ENCODE assay signal across 12 mouse cellular contexts in the genomic region with DNA sequence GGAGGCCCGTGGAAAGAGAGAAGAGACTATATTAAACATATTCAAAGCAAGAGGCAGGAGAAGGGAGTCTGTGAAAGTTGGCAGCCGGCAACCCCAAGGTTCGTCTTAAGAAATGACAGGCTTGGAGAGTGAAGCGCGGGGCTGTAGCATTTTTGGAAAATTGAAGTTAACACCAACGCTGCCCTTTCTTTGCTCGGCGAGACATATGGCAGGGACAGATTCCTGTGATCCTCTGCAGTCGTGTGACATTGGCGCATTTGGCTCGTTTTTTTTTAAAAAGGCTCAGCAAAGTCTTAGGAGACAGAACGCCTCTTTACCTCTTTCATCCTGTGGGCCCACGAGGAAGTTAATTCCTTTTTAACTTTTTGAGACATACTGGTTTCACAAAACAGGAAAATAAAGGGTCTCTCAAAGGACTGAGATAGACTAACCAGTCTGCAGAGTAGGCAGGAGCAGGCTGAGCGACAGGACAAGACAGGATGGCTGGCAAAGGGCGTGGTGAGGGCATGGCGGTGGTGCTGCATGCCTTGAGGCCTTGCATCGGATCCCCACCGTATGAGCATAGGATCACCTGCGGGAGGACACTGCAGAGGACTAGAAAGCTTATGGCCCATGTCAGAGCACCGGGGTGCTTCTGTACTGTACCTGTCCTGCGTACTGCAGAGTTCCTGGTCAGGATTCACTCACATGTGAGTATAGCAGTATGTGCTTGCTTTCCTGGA.
A peak's percentile ranks its signal among the peaks of the same experiment; 100 is the strongest.
DNase-seq lines count a peak whose midpoint lies in the region; ATAC-seq lines count a peak whose summit lies in the region.
"Had no signal": no experiment of that assay in that cellular context is flagged by ENCODE, and none has a peak within 500 bp of the region (broad histone marks: within the 10 kb centered on the region; RNA-seq: fewer than 3 reads in every experiment).

No protein-coding gene starts in this region.

- no peaks in the 10 kb centered on the region for H3K9me3 ChIP-seq in midbrain, embryonic 10.5 days (replicated peaks)
- H3K9me3 ChIP-seq in midbrain, embryonic 11.5 days (ENCODE audit: control insufficient read depth, low read length), result no peaks in the 10 kb centered on the region
- no peaks in the 10 kb centered on the region for H3K9me3 ChIP-seq in hindbrain, embryonic 15.5 days
- H3K9me3 ChIP-seq: embryonic facial prominence, embryonic 12.5 days; intestine, embryonic 15.5 days; lung, embryonic 15.5 days had no signal

- H3K4me2 ChIP-seq in midbrain, embryonic 11.5 days, result no peak overlapping the region
- no peak overlapping the region for H3K4me2 ChIP-seq in hindbrain, embryonic 15.5 days
- H3K4me2 ChIP-seq: embryonic facial prominence, embryonic 12.5 days; intestine, embryonic 15.5 days; lung, embryonic 15.5 days had no signal

- 86% methylated on average over 21 of the region's 21 CpGs for WGBS in midbrain, embryonic 10.5 days
- WGBS in midbrain, embryonic 11.5 days, result 75% methylated on average over 21 of the region's 21 CpGs
- WGBS in hindbrain, embryonic 15.5 days, result 65% methylated on average over 21 of the region's 21 CpGs

- H3K4me3 ChIP-seq in midbrain, embryonic 10.5 days, result no peak overlapping the region
- H3K4me3 ChIP-seq in midbrain, embryonic 11.5 days (ENCODE audit: low read depth, low read length), result no peak overlapping the region
- no peak overlapping the region for H3K4me3 ChIP-seq in hindbrain, embryonic 15.5 days
- H3K4me3 ChIP-seq: embryonic facial prominence, embryonic 12.5 days; gastrocnemius, adult 2 months; intestine, embryonic 15.5 days; lung, embryonic 15.5 days had no signal

- no peaks in the 10 kb centered on the region for H3K36me3 ChIP-seq in midbrain, embryonic 10.5 days
- no peaks in the 10 kb centered on the region for H3K36me3 ChIP-seq in midbrain, embryonic 11.5 days (ENCODE audit: control insufficient read depth, insufficient read depth, low read length)
- H3K36me3 ChIP-seq in hindbrain, embryonic 15.5 days, result no peaks in the 10 kb centered on the region
- H3K36me3 ChIP-seq: embryonic facial prominence, embryonic 12.5 days; intestine, embryonic 15.5 days; lung, embryonic 15.5 days had no signal

- DNase-seq in cerebellum, adult 18-20 months, result peak; percentile 67 to 70
- DNase-seq in cerebellum, postnatal 4 days (ENCODE audit: low spot score in 2 of 2), result no peak
- no peak for DNase-seq in midbrain, embryonic 10.5 days (ENCODE audit: low spot score)
- no peak for DNase-seq in midbrain, embryonic 11.5 days (ENCODE audit: low spot score, missing footprints)
- DNase-seq in right cerebral cortex, postnatal 25 days, result peak; percentile 40
- DNase-seq in thymus, postnatal 14 days, result no peak
- DNase-seq in kidney, adult 11 months, result no peak
- DNase-seq: gastrocnemius, adult 2 months had no signal

- H3K27ac ChIP-seq in midbrain, embryonic 10.5 days (replicated peaks), result peak overlapping the region; percentile 55
- no peak overlapping the region for H3K27ac ChIP-seq in midbrain, embryonic 11.5 days (ENCODE audit: low read depth, low read length)
- H3K27ac ChIP-seq in hindbrain, embryonic 15.5 days (replicated peaks), result peak overlapping the region; percentile 81
- H3K27ac ChIP-seq: embryonic facial prominence, embryonic 12.5 days; gastrocnemius, adult 2 months; intestine, embryonic 15.5 days; lung, embryonic 15.5 days had no signal

- H3K4me1 ChIP-seq in midbrain, embryonic 10.5 days, result peaks cover 44% of the 10 kb centered on the region
- peaks cover 24% of the 10 kb centered on the region for H3K4me1 ChIP-seq in midbrain, embryonic 11.5 days (ENCODE audit: control insufficient read depth, insufficient read depth, low read length)
- H3K4me1 ChIP-seq in hindbrain, embryonic 15.5 days (replicated peaks), result peaks cover 56% of the 10 kb centered on the region
- H3K4me1 ChIP-seq: intestine, embryonic 15.5 days had no signal

- ATAC-seq in midbrain, embryonic 11.5 days (ENCODE audit: low FRiP score), result no peak
- ATAC-seq in hindbrain, embryonic 15.5 days (ENCODE audit: low FRiP score, low read depth), result peak; percentile 4; the same call in 1 of the 2 replicates
- ATAC-seq: intestine, embryonic 15.5 days had no signal

- no peak overlapping the region for H3K9ac ChIP-seq in midbrain, embryonic 11.5 days (ENCODE audit: low read length)
- no peak overlapping the region for H3K9ac ChIP-seq in hindbrain, embryonic 15.5 days
- H3K9ac ChIP-seq: embryonic facial prominence, embryonic 12.5 days; intestine, embryonic 15.5 days; lung, embryonic 15.5 days had no signal

- no peaks in the 10 kb centered on the region for H3K27me3 ChIP-seq in midbrain, embryonic 10.5 days (ENCODE audit: low read depth, poor library complexity, severe bottlenecking)
- H3K27me3 ChIP-seq in midbrain, embryonic 11.5 days (ENCODE audit: control insufficient read depth, insufficient read depth, low read length), result no peaks in the 10 kb centered on the region
- H3K27me3 ChIP-seq in hindbrain, embryonic 15.5 days, result no peaks in the 10 kb centered on the region
- H3K27me3 ChIP-seq: embryonic facial prominence, embryonic 12.5 days; intestine, embryonic 15.5 days; lung, embryonic 15.5 days had no signal

Comparison
In these comparisons a context has a peak if more than half of its experiments do, and no peak if none do; other contexts are left out.
1. DNase-seq: peak in cerebellum, adult 18-20 months (2 of 2) and right cerebral cortex, postnatal 25 days (single experiment); none in cerebellum, postnatal 4 days (0 of 2), midbrain, embryonic 10.5 days (single experiment), midbrain, embryonic 11.5 days (single experiment), thymus, postnatal 14 days (single experiment) and kidney, adult 11 months (single experiment).